Mouse (Mus musculus) monocyte, adult 59 days (primary cell): ENCODE data around the gene Flnb. TPM values are rescaled to one million over a fixed set of nuclear protein-coding genes. Genes with fewer than 3 reads are reported as not detected.

Experiments
- total RNA-seq, 2 experiments: library from RNA; stranded (reverse); gene quantifications; one replicate each; pipeline ENCODE4 v1.2.4; 2023

Gene Flnb
- total RNA-seq = 10 to 100 TPM; 22.0 to 22.7 TPM

DNA sequence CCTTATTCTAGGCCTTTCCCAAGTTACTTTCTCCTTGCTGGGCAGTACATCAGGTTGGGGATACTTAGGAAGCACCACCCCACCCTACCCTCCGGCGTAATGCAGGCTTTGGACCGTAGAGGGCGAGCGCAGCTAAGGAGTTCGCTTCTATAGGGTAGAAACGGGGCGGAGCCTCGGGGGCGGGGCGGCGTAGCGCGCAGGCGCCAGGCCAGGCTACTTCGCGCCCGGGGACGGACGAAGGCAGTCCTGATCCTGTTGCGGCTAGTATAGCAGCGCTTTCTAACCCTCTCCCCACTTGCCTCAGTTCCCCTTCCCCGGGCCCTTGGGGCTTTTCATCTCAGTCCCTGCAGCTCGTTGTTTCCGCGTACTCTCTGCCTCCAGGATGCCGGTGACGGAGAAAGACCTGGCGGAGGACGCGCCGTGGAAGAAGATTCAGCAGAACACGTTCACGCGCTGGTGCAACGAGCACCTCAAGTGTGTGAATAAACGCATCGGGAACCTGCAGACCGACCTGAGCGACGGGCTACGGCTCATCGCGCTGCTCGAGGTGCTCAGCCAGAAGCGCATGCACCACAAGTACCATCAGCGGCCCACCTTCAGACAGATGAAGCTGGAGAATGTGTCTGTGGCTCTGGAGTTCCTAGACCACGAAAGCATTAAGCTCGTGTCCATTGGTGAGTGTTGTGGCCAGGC lies at the start of gene Flnb:
Gene Flnb, plus strand, starts transcription at position 188 of the 693 bp plus-strand sequence.

GRCm38 (mm10) chr14:7791532-7792159 lies 26.1 kb upstream of the Flnb start, which contains the start of gene Gm26661:
TSS of gene Gm26661 (plus strand) at chr14:7791587.

GRCm38 (mm10) chr14:7957049-7957448 lies 139.3 kb downstream of the Flnb start, which contains the start of gene Gm45521:
TSS of gene Gm45521 (plus strand) at chr14:7957288.

DNA sequence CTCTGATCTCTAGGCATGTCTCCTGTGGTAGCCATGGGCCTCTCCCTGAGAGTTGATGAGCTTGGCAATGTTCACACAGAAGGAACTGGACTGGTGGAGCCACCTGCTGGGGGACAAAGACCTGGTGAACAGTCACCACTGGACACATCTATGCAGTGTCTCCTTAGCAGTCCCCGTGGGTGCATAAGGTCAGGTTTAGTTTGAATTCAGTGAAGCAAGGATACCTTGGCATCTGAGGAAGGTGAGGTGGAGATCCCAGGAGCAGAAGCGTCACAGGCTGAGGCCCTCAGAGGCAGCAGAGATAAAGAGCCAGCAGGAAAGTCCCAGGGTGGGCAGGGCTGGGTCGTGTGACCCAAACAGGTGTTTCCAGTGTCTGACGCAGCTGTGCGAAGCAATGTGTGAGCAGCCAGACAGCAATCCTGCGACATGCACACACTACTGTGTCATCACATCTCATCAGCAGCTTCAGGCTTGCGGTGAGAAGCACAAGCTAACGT lies 176.6 kb downstream of the Flnb start, which contains the start of gene Dnase1l3:
Gene Dnase1l3, minus strand, starts transcription at position 303 of the 497 bp plus-strand sequence.

Other genes starting within 250 kb of the Flnb start
- not detected for gene Gm3558, start 249.4 kb upstream of the Flnb start, total RNA-seq
- not detected for gene Gm10338, start 222.4 kb upstream of the Flnb start, total RNA-seq
- gene Gm10128, start 174.0 kb upstream of the Flnb start, total RNA-seq = not detected
- gene Gm26661, start 26.4 kb upstream of the Flnb start, total RNA-seq = not detected
- not detected for gene Gm45521, start 139.3 kb downstream of the Flnb start, total RNA-seq
- gene Dnase1l3, start 176.6 kb downstream of the Flnb start, total RNA-seq = 10 to 100 TPM; 24.5 to 30.4 TPM
- gene Abhd6, start 184.9 kb downstream of the Flnb start, total RNA-seq = 1 to 10 TPM; 2.2 to 2.5 TPM